Mouse (Mus musculus): ENCODE data around the gene Kxd1.

The Kxd1 gene

GRCm38 (mm10) chr8:70467907-70468306, 59.8 kb downstream of the Kxd1 start:
- DNase-seq (ENCODE audit: low read depth, low spot score) = no peak

DNA sequence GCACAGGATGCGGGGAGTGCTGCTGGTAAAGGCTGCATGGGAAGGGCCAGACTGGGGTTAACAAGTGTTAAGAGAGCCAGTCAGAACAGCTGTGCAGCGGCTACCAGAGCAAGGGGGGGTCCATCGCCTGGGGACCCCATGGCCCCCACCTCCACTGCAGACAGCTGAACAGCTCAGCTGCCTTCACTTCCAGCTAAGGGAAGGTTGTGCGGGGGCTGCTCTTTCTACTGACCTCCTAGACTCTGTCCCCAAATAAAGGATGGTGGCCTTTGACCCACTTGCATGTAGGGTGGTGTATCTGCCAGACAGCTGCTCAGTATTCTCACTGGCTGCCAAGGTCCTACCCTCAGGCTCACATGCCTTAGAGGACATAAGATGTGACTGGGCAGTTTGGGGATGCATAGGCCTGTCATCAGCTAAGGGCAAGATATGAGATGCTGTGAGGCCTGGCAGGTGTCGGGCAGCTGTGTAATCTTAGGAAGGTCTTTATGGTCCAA, 60.5 kb downstream of the Kxd1 start:
- no peak for DNase-seq (ENCODE audit: low read depth, low spot score)

GRCm38 (mm10) chr8:70466771-70467170, 61.0 kb downstream of the Kxd1 start:
- DNase-seq (ENCODE audit: low read depth, low spot score) = no peak

- DNase-seq (ENCODE audit: low read depth, low spot score) = no peak
These were observed 61.5 kb downstream of the Kxd1 start for GRCm38 (mm10) chr8:70466305-70466704.

- no peak for DNase-seq (ENCODE audit: low read depth, low spot score)
These were observed 62.1 kb downstream of the Kxd1 start for GRCm38 (mm10) chr8:70465701-70466100.

- no peak for DNase-seq (ENCODE audit: low read depth, low spot score)
These were observed 63.6 kb downstream of the Kxd1 start for GRCm38 (mm10) chr8:70464162-70464561.

DNA sequence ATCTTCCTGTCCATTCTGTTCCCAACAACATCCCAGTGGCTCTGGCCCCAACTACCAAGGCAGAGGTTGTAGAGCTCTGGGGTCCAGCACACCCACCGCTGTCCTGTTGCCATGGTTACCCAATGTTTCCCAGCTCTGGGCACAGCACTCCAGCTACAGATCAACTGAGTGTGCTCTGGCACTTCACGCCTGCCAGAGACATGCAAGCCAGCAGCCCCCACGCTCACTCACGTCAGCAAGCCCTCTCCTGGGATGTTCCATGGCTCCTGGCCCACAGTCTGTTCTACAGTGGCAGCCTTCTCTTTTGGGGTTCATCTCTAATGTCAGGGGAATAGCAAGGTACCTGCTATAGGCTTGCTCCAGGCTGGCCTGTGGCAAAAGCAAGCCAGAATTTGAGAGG, 64.5 kb downstream of the Kxd1 start:
- DNase-seq (ENCODE audit: low read depth, low spot score) = no peak

GRCm38 (mm10) chr8:70462516-70462813, 65.3 kb downstream of the Kxd1 start:
- DNase-seq (ENCODE audit: low read depth, low spot score) = no peak

GRCm38 (mm10) chr8:70461765-70462515, 65.8 kb downstream of the Kxd1 start:
- no peak for DNase-seq (ENCODE audit: low read depth, low spot score)

GRCm38 (mm10) chr8:70460606-70461005, 67.2 kb downstream of the Kxd1 start:
- DNase-seq (ENCODE audit: low read depth, low spot score) = no peak

DNA sequence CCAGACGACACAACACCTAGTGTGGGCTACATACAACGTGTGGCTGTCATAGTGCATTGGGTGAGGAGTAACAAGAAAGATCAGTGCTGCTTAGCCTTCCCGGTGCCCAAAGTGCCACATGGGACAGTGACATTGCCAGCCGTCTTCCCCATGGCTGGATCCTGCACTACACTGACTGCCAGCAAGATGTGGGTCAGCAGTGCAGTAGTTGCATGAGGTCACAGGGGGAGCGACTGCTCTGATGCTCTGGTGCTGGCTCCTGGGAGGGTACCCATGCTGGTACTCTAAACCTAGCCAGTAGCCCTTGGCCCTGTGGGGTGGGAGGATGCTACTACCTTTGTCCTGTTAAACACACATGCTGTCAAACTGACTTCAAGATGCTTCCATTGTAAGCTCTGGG, 67.6 kb downstream of the Kxd1 start:
- no peak for DNase-seq (ENCODE audit: low read depth, low spot score)

GRCm38 (mm10) chr8:70459636-70460035, 68.1 kb downstream of the Kxd1 start:
- DNase-seq (ENCODE audit: low read depth, low spot score) = no peak

DNA sequence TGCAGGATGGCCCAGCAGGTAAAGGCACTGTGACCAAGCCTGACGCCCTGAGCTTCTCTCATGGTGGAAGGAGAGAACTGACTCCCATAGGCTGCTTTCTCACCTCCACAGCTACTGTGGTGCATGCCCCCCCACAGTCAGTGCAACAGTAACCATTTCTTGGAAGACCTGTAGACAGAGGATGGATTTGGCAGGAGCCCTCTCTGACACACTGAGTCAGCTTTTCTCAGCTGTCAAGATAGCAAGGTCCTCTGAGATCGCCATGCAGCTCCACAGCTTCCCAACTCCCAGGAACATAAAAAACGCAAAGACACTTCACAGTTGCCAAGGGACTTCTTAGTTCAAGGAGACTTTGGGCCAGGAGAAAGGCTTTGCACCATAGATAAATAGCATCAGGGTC, 69.3 kb downstream of the Kxd1 start:
- DNase-seq (ENCODE audit: low read depth, low spot score) = no peak
